Mouse (Mus musculus) neural tube, embryonic 10.5 days (tissue): ENCODE measurements around the gene Pop4.

Experiments
- DNase-seq: peaks from one replicate; pipeline ENCODE4 v3.0.0-alpha.2; 2017; ENCODE audit warnings: low spot score; ENCODE audit errors: extremely low spot score

The Pop4 gene

GRCm38 (mm10) chr7:38220866-38221265 is 50.4 kb downstream of the Pop4 start:
- no peak for DNase-seq

- DNase-seq = no peak
Observed at GRCm38 (mm10) chr7:38219526-38219925, 51.7 kb downstream of the Pop4 start.

- DNase-seq = no peak
Observed at GRCm38 (mm10) chr7:38218631-38219367, 52.4 kb downstream of the Pop4 start.

- no peak for DNase-seq
Observed at GRCm38 (mm10) chr7:38217417-38218171, 53.6 kb downstream of the Pop4 start.

GRCm38 (mm10) chr7:38215697-38216096 is 55.5 kb downstream of the Pop4 start:
- no peak for DNase-seq

GRCm38 (mm10) chr7:38215281-38215680 is 55.9 kb downstream of the Pop4 start:
- DNase-seq = no peak

GRCm38 (mm10) chr7:38214473-38215214 is 56.6 kb downstream of the Pop4 start:
- no peak for DNase-seq

- DNase-seq = no peak
Observed at GRCm38 (mm10) chr7:38212651-38213062, 58.6 kb downstream of the Pop4 start.
